Mouse (Mus musculus) neural tube, postnatal 0 days (tissue): ENCODE data around the gene Tspo2. TPM values are rescaled to one million over a fixed set of nuclear protein-coding genes. Genes with fewer than 3 reads are reported as not detected.

Experiments
- polyA plus RNA-seq: library from polyadenylated mRNA; unstranded; fragments of >200 nt; fragmentation: Nextera tagmentation; extraction: Ambion mirVana; gene quantifications from 2 replicates; pipeline ENCODE4 v1.2.1, GENCODE M21; 2015

Gene Tspo2
- 0.22 TPM in 1 of 2 replicates, not detected in the other for polyA plus RNA-seq

DNA sequence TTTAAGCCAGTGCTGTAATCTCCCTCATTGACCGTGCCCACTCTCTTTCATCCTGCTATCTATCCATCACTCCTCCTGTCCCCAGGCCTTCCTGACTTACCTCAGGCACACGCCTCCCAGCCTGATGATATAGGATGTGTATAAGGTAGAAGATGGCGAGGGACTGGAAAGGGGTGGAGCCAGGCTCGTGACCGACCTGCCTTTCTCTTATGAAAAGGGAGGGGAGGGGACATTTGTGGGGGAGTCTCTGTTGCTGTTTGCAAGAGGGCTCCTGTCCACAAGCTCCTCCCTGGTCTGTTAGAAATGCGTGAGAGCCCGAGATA, at the start of gene Tspo2:
Gene Tspo2 (minus strand): TSS at position 170 of the 323 bp plus-strand sequence.

GRCm38 (mm10) chr17:48454688-48455087, 3.4 kb upstream of the Tspo2 start, which contains the start of gene Unc5cl:
Unc5cl (plus strand) TSS chr17:48454901.

DNA sequence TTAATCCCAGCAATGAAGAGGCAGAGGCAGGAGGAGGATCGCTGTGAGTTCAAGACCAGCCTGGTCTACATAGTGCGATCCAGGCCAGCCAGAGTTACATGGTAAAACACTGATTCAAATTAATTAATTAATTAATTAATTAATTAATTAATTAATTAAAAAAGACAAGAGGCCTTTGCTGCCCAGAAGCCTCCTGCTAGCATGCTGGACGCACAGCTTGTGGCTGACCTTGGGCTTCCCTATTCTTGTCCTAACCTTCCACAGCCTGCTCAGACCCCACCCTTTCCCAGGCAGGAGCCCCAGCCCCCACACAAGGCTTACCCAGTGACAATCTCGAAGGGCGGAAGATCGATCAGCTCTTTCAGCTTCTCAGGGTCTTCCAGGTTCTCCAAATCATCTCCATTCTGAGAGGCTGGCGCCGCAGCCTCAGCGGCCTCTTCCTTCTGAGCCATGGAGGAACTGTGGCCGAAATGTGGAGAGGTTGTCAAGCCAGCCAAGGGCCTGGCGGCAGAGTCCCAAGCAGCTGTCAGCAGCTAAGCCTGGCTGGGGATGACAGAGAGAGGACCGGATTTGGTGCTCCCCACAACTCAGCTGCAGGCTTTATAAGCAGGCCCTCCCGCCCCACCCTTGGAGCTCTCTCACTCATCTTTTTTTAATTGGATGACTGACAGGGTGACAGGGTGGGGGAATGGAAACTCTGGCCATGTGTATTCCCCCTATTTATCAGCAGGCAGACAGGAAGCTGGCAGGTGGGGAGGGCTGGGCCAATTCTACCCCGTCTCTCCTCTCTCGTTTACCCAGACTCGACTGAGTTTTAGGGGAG, 19.0 kb downstream of the Tspo2 start, which contains the start of gene Apobec2:
Gene Apobec2 (minus strand): TSS at position 773 of the 823 bp plus-strand sequence.

DNA sequence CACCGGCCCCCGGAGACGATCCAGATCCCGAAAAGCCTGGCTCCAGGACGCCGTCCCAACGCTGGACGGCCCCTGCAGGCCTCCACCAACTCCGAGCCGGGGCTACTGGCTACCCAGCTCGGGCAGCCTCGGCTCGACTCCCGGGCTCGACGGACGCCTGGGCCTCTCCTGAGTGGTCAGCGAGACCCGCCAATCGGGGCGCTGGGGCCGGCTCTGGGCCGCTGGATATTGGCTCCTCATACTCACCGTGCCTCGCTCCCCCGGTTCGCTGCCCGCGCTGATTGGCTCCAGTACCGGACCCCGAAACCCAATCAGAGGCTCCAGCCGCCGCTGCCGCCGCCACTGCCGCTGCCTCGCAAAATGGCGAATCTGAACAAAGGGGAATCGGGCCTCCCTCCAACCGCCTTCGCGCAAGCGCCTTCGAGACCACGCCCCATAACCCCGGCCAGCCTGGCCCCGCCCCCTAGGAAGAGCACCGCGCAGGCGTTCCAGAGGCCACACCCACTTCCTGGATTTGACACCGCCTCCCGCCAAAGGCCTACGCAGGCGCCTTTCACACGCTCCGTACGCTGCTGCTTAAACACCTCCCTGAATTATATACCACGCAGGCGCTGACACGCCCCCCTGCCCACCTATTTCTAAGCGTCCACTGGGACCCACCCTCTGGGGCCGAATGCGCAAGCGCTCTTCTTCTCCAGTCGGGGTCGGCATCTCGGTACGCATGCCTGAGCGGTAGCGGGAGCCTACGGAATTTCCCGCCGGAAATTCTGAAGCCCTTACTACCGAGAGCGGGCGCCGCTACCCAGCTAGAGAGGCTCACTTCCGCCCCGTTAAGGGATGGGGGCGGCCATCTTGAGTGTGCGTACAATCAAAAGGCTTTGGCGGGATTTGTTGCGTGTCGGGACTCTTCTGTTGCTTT, 41.7 kb downstream of the Tspo2 start, which contains the start of the genes Nfya and Oard1:
Gene Nfya (minus strand): TSS at position 527 of the 919 bp plus-strand sequence.
Gene Oard1 (plus strand): TSS at position 635 of the 919 bp plus-strand sequence.

Other genes starting within 250 kb of the Tspo2 start
- gene Trem1, start 218.8 kb downstream of the Tspo2 start, polyA plus RNA-seq = not detected in 2 replicates
- gene Trem3, start 203.7 kb downstream of the Tspo2 start, polyA plus RNA-seq = not detected in 2 replicates
- gene Treml4, start 187.2 kb downstream of the Tspo2 start, polyA plus RNA-seq = 0.36 TPM in 1 of 2 replicates, not detected in the other
- 0.06 and 0.22 TPM in 2 replicates for gene Treml2, start 152.0 kb downstream of the Tspo2 start, polyA plus RNA-seq
- gene B430306N03Rik, start 135.4 kb downstream of the Tspo2 start, polyA plus RNA-seq = 0.10 TPM in 1 of 2 replicates, not detected in the other
- gene Trem2, start 105.1 kb downstream of the Tspo2 start, polyA plus RNA-seq = 12.7 and 13.0 TPM in 2 replicates
- gene Treml1, start 91.6 kb downstream of the Tspo2 start, polyA plus RNA-seq = not detected in 2 replicates
- 4.5 and 4.6 TPM in 2 replicates for gene Nfya, start 41.6 kb downstream of the Tspo2 start, polyA plus RNA-seq
- 29.9 and 31.3 TPM in 2 replicates for gene Oard1, start 41.5 kb downstream of the Tspo2 start, polyA plus RNA-seq
- 0.42 and 0.84 TPM in 2 replicates for gene Apobec2, start 18.6 kb downstream of the Tspo2 start, polyA plus RNA-seq
- gene Unc5cl, start 3.4 kb upstream of the Tspo2 start, polyA plus RNA-seq = 0.27 and 0.41 TPM in 2 replicates